In the genomic region with DNA sequence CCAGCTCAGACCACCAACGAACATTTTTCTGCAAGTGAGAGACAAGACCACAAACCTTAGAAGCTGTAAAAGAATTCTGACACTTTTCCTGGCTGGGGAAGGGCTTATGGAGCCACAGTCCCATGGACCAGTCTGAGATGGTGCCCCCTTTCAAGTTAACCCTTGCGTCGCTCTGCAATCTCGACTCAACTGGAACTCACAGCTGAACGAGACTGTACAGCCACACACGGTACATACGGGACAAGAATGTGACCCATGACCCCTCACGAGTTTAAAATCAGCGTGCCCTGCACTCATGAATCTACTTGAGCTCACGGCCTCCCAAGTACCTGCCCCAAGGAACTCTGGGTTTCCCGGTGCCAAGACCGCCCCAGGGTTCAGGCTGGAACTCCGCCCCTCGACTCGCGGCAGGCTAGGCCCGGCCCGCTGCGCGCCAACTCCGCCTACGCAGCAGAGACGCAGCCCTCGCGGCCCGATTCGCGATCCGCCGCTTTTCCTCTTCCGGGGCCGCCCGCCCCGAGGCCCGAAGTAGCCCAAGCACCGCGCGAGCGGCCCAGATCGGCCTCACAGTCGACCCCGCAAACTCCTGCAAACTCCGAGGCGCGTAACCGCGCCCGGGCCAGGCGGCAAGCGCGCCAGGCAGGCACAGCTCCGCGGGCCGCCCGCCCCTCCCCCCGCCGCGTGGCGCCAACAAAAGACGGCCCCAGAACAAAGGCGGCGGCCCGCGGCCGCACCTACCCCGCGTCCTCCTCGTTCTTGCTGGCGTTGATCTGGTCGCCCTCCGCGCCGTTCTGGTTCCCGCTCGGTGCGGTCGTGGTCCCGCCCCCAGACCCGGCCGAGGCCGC, we compare ENCODE assay signal across 8 mouse cellular contexts. TPM values are rescaled to one million over a fixed set of nuclear protein-coding genes. Genes with fewer than 3 reads are reported as not detected.
A peak's percentile ranks its signal among the peaks of the same experiment; 100 is the strongest.
DNase-seq lines count a peak whose midpoint lies in the region; ATAC-seq lines count a peak whose summit lies in the region.

No protein-coding gene starts in this region.

- peak; percentile 90 for DNase-seq in Muller cell, postnatal 12 days (ENCODE audit: inconsistent ontology term)
- DNase-seq in cerebellum, adult 9-10 months: peak; percentile 76
- peak; percentile 81 for DNase-seq in hindbrain, embryonic 11.5 days (ENCODE audit: low spot score)
- peak; percentile 66 to 67 for DNase-seq in layer of hippocampus, postnatal 25 days (ENCODE audit: extremely low spot score in 1 of 2, low spot score in 1 of 2)
- DNase-seq in lung, postnatal 36 days: peak; percentile 94
- peak; percentile 86 for DNase-seq in retina, postnatal 1 day
- peak; percentile 81 to 88 for DNase-seq in urinary bladder, adult 18-20 months (ENCODE audit: low spot score in 2 of 2)

- ATAC-seq in frontal cortex, adult (ENCODE audit: low TSS enrichment): peak; percentile 32
- peak; percentile 62 for ATAC-seq in hindbrain, embryonic 11.5 days (ENCODE audit: low FRiP score)

- H3K9ac ChIP-seq in hindbrain, embryonic 11.5 days (ENCODE audit: low read depth, low read length): peak overlapping the region; percentile 100

- H3K4me1 ChIP-seq in hindbrain, embryonic 11.5 days (replicated peaks; ENCODE audit: control insufficient read depth, insufficient read depth, low read length): 0 out of 2 replicates have a peak, but pooled peaks cover 5% of the 10 kb centered on the region

- WGBS in hindbrain, embryonic 11.5 days: under 1% methylated on average over 60 of the region's 81 CpGs

- H3K36me3 ChIP-seq in hindbrain, embryonic 11.5 days (ENCODE audit: control insufficient read depth, insufficient read depth, low read length): peaks cover 33% of the 10 kb centered on the region

- H3K27ac ChIP-seq in hindbrain, embryonic 11.5 days (ENCODE audit: low read depth, low read length): peak overlapping the region; percentile 95

- H3K4me3 ChIP-seq in hindbrain, embryonic 11.5 days (ENCODE audit: low read depth, low read length): peak overlapping the region; percentile 99

- H3K4me2 ChIP-seq in hindbrain, embryonic 11.5 days (replicated peaks; ENCODE audit: low read depth, low read length): peak overlapping the region; percentile 82

- H3K27me3 ChIP-seq in hindbrain, embryonic 11.5 days (ENCODE audit: control insufficient read depth, insufficient read depth, low read length): no peaks in the 10 kb centered on the region

- no peaks in the 10 kb centered on the region for H3K9me3 ChIP-seq in hindbrain, embryonic 11.5 days (ENCODE audit: control insufficient read depth, low read length)

RNA-seq across cellular contexts. Expression of gene Hnrnpab, which starts 0.8 kb away (rescaled TPM):
- polyA plus RNA-seq in hindbrain, embryonic 11.5 days (2014; fragmentation: Nextera tagmentation; extraction: Ambion mirVana): 777 and 822 TPM in 2 replicates
- total RNA-seq in layer of hippocampus, postnatal 25 days (2021): 100 to 1,000 TPM; 154 to 161 TPM

RNA-seq across cellular contexts. Expression of gene Nhp2, which starts 13.7 kb away (rescaled TPM):
- polyA plus RNA-seq in hindbrain, embryonic 11.5 days (2014; fragmentation: Nextera tagmentation; extraction: Ambion mirVana): 154 and 156 TPM in 2 replicates
- 10 to 100 TPM; 46.7 to 48.7 TPM for total RNA-seq in layer of hippocampus, postnatal 25 days (2021)

RNA-seq across cellular contexts. Expression of gene Phykpl, which starts 21.3 kb away (rescaled TPM):
- polyA plus RNA-seq in hindbrain, embryonic 11.5 days (2014; fragmentation: Nextera tagmentation; extraction: Ambion mirVana): 10.1 and 13.2 TPM in 2 replicates
- total RNA-seq in layer of hippocampus, postnatal 25 days (2021): 1 to 10 TPM; 5.6 to 8.1 TPM

RNA-seq across cellular contexts. Expression of gene Rmnd5b, which starts 29.9 kb away (rescaled TPM):
- polyA plus RNA-seq in hindbrain, embryonic 11.5 days (2014; fragmentation: Nextera tagmentation; extraction: Ambion mirVana): 42.5 and 43.7 TPM in 2 replicates
- 10 to 100 TPM; 62.3 to 65.9 TPM for total RNA-seq in layer of hippocampus, postnatal 25 days (2021)

RNA-seq across cellular contexts. Expression of gene N4bp3, which starts 44.8 kb away (rescaled TPM):
- 6.6 and 6.9 TPM in 2 replicates for polyA plus RNA-seq in hindbrain, embryonic 11.5 days (2014; fragmentation: Nextera tagmentation; extraction: Ambion mirVana)
- 10 to 100 TPM; 12.1 to 12.4 TPM for total RNA-seq in layer of hippocampus, postnatal 25 days (2021)

Comparison
In these comparisons a context has a peak if more than half of its experiments do, and no peak if none do; other contexts are left out.
1. Peak in every context shown above with its lines: DNase-seq, ATAC-seq, H3K4me3 ChIP-seq and H3K27ac ChIP-seq.